Mouse (Mus musculus) thymus, postnatal 25 days (tissue): ENCODE measurements at regions not wholly inside any gene's neighbourhood (a gene's known extent, or its start where the extent isn't known, plus 50 kb on each side); places are given as distances from the start of the nearest gene placed in this dataset.
"Not testable (repeated sequence)": the region's sequence is repeated elsewhere in the genome, so short reads cannot be mapped to it uniquely, and the experiment has no call there.

Source experiments
- DNase-seq: peaks from one replicate; pipeline ENCODE4 v3.0.0; 2022

GRCm38 (mm10) chr4:145774241-145774761, 94.3 kb upstream of the Zfp986 start:
- peak; percentile 6 for DNase-seq

- DNase-seq = not testable (repeated sequence)
Observed at GRCm38 (mm10) chr4:145774884-145775283, 93.7 kb upstream of the Zfp986 start.

- DNase-seq = not testable (repeated sequence)
Observed at GRCm38 (mm10) chr4:145776531-145776930, 92.1 kb upstream of the Zfp986 start.

- DNase-seq = not testable (repeated sequence)
Observed at GRCm38 (mm10) chr4:145781281-145781896, 87.2 kb upstream of the Zfp986 start.

GRCm38 (mm10) chr4:145814674-145815073, 53.9 kb upstream of the Zfp986 start:
- DNase-seq = not testable (repeated sequence)
